Mouse (Mus musculus) cerebellum, adult 2 months (tissue): ENCODE results near the gene Ulk4.

Experiments used
- CTCF ChIP-seq: fragments of 200-500 bp; IDR thresholded peaks from 2 replicates; pipeline ENCODE4 v1.5.1; 2011; ENCODE audit warnings: low read depth, mild to moderate bottlenecking, control low read depth, low read length, moderate library complexity, borderline replicate concordance; ENCODE audit not compliant: insufficient read depth
- POLR2A ChIP-seq: fragments of 200-500 bp; IDR thresholded peaks from 2 replicates; pipeline ENCODE4 v1.6.1; 2011; ENCODE audit warnings: low read length, control low read depth, borderline replicate concordance; ENCODE audit not compliant: insufficient read depth

GRCm38 (mm10) chr9:121239571-121239970 lies 37.4 kb downstream of the Ulk4 start:
- TF ChIP-seq CTCF (no peak), POLR2A (no peak)
